Mouse (Mus musculus): ENCODE data around the gene 5830473C10Rik. TPM values are rescaled to one million over a fixed set of nuclear protein-coding genes. Genes with fewer than 3 reads are reported as not detected.
A peak's percentile ranks its signal among the peaks of the same experiment; 100 is the strongest.

The 5830473C10Rik gene
- polyA plus RNA-seq, 1 experiment from 2014 or later = not detected

GRCm38 (mm10) chr5:90627423-90627822 lies 66.5 kb downstream of the 5830473C10Rik start:
- WGBS = 93% methylated on average over 4 of the region's 4 CpGs

GRCm38 (mm10) chr5:90628011-90628410 lies 67.1 kb downstream of the 5830473C10Rik start:
- Histone ChIP-seq H3K27me3 (ENCODE audit: control insufficient read depth, insufficient read depth, low read length) (no peaks in the 10 kb centered on the region), H3K4me3 (ENCODE audit: low read depth, low read length) (no peak overlapping the region), H3K27ac (ENCODE audit: low read depth, low read length) (no peak overlapping the region), H3K9ac (ENCODE audit: low read depth, low read length) (no peak overlapping the region), H3K4me1 (replicated peaks; ENCODE audit: control insufficient read depth, insufficient read depth, low read length) (no peaks in the 10 kb centered on the region), H3K36me3 (ENCODE audit: control insufficient read depth, insufficient read depth, low read length) (no peaks in the 10 kb centered on the region), H3K4me2 (replicated peaks; ENCODE audit: low read depth, low read length) (no peak overlapping the region), H3K9me3 (ENCODE audit: control insufficient read depth, low read length) (no peaks in the 10 kb centered on the region)
- ATAC-seq (ENCODE audit: low FRiP score) (no peak), DNase-seq (ENCODE audit: low spot score) (no peak)
- WGBS = 88% methylated on average over 3 of the region's 3 CpGs

More at GRCm38 (mm10) chr5:90627423-90627822, 66.5 kb downstream of the 5830473C10Rik start:
- H3K27ac ChIP-seq (ENCODE audit: low read depth, low read length) = no peak overlapping the region
- H3K4me2 ChIP-seq (replicated peaks; ENCODE audit: low read depth, low read length) = no peak overlapping the region
- DNase-seq (ENCODE audit: low spot score) = no peak
- ATAC-seq (ENCODE audit: low FRiP score) = no peak
- no peak overlapping the region for H3K4me3 ChIP-seq (ENCODE audit: low read depth, low read length)
- H3K27me3 ChIP-seq (ENCODE audit: control insufficient read depth, insufficient read depth, low read length) = no peaks in the 10 kb centered on the region
- no peaks in the 10 kb centered on the region for H3K4me1 ChIP-seq (replicated peaks; ENCODE audit: control insufficient read depth, insufficient read depth, low read length)
- H3K9me3 ChIP-seq (ENCODE audit: control insufficient read depth, low read length) = no peaks in the 10 kb centered on the region
- no peaks in the 10 kb centered on the region for H3K36me3 ChIP-seq (ENCODE audit: control insufficient read depth, insufficient read depth, low read length)
- H3K9ac ChIP-seq (ENCODE audit: low read depth, low read length) = no peak overlapping the region

GRCm38 (mm10) chr5:90628530-90628929 lies 67.6 kb downstream of the 5830473C10Rik start:
- ATAC-seq (ENCODE audit: low FRiP score) (no peak), DNase-seq (ENCODE audit: low spot score) (no peak)
- H3K27ac ChIP-seq (ENCODE audit: low read depth, low read length) = no peak overlapping the region

GRCm38 (mm10) chr5:90634885-90635284 lies 74.0 kb downstream of the 5830473C10Rik start:
- H3K36me3 ChIP-seq (ENCODE audit: control insufficient read depth, insufficient read depth, low read length) = no peaks in the 10 kb centered on the region
- no peaks in the 10 kb centered on the region for H3K9me3 ChIP-seq (ENCODE audit: control insufficient read depth, low read length)
- no peak for ATAC-seq (ENCODE audit: low FRiP score)
- H3K27ac ChIP-seq (ENCODE audit: low read depth, low read length) = no peak overlapping the region
- H3K27me3 ChIP-seq (ENCODE audit: control insufficient read depth, insufficient read depth, low read length) = no peaks in the 10 kb centered on the region
- H3K9ac ChIP-seq (ENCODE audit: low read depth, low read length) = no peak overlapping the region
- H3K4me1 ChIP-seq (replicated peaks; ENCODE audit: control insufficient read depth, insufficient read depth, low read length) = no peaks in the 10 kb centered on the region
- DNase-seq (ENCODE audit: low spot score) = no peak
- no peak overlapping the region for H3K4me2 ChIP-seq (replicated peaks; ENCODE audit: low read depth, low read length)
- WGBS = 80% methylated on average over 7 of the region's 7 CpGs
- H3K4me3 ChIP-seq (ENCODE audit: low read depth, low read length) = no peak overlapping the region

More at GRCm38 (mm10) chr5:90628530-90628929, 67.6 kb downstream of the 5830473C10Rik start:
- Histone ChIP-seq H3K27me3 (ENCODE audit: control insufficient read depth, insufficient read depth, low read length) (no peaks in the 10 kb centered on the region), H3K9me3 (ENCODE audit: control insufficient read depth, low read length) (no peaks in the 10 kb centered on the region), H3K9ac (ENCODE audit: low read depth, low read length) (no peak overlapping the region), H3K4me1 (replicated peaks; ENCODE audit: control insufficient read depth, insufficient read depth, low read length) (no peaks in the 10 kb centered on the region), H3K4me2 (replicated peaks; ENCODE audit: low read depth, low read length) (no peak overlapping the region), H3K4me3 (ENCODE audit: low read depth, low read length) (no peak overlapping the region), H3K36me3 (ENCODE audit: control insufficient read depth, insufficient read depth, low read length) (no peaks in the 10 kb centered on the region)
- 71% methylated on average over 1 of the region's 1 CpGs for WGBS

GRCm38 (mm10) chr5:90640286-90641217 lies 79.6 kb downstream of the 5830473C10Rik start, which contains the start of gene Rassf6:
TSS of gene Rassf6 (minus strand) at chr5:90640657.
- Histone ChIP-seq H3K4me2 (replicated peaks; ENCODE audit: low read depth, low read length) (peak within 1 kb of the TSS; percentile 56), H3K27ac (ENCODE audit: low read depth, low read length) (no peak within 1 kb of the TSS), H3K27me3 (ENCODE audit: control insufficient read depth, insufficient read depth, low read length) (no peaks in the 10 kb centered on the region), H3K9me3 (ENCODE audit: control insufficient read depth, low read length) (no peaks in the 10 kb centered on the region), H3K4me3 (ENCODE audit: low read depth, low read length) (peak within 1 kb of the TSS; percentile 29), H3K9ac (ENCODE audit: low read depth, low read length) (no peak within 1 kb of the TSS), H3K4me1 (replicated peaks; ENCODE audit: control insufficient read depth, insufficient read depth, low read length) (no peaks in the 10 kb centered on the region), H3K36me3 (ENCODE audit: control insufficient read depth, insufficient read depth, low read length) (no peaks in the 10 kb centered on the region)
- WGBS = 11% methylated on average over 26 of the region's 26 CpGs
- peak; percentile 25 for DNase-seq (ENCODE audit: low spot score)
- ATAC-seq (ENCODE audit: low FRiP score) = peak; percentile 56; the same call in 1 of the 2 replicates

- ATAC-seq (ENCODE audit: low FRiP score) = no peak
- no peak overlapping the region for H3K4me3 ChIP-seq (ENCODE audit: low read depth, low read length)
- no peak overlapping the region for H3K4me2 ChIP-seq (replicated peaks; ENCODE audit: low read depth, low read length)
- no peak overlapping the region for H3K9ac ChIP-seq (ENCODE audit: low read depth, low read length)
- no peak overlapping the region for H3K27ac ChIP-seq (ENCODE audit: low read depth, low read length)
- H3K9me3 ChIP-seq (ENCODE audit: control insufficient read depth, low read length) = no peaks in the 10 kb centered on the region
- 76% methylated on average over 10 of the region's 10 CpGs for WGBS
- DNase-seq (ENCODE audit: low spot score) = no peak
- H3K4me1 ChIP-seq (replicated peaks; ENCODE audit: control insufficient read depth, insufficient read depth, low read length) = no peaks in the 10 kb centered on the region
- no peaks in the 10 kb centered on the region for H3K27me3 ChIP-seq (ENCODE audit: control insufficient read depth, insufficient read depth, low read length)
- H3K36me3 ChIP-seq (ENCODE audit: control insufficient read depth, insufficient read depth, low read length) = no peaks in the 10 kb centered on the region
Observed at GRCm38 (mm10) chr5:90641218-90641610, 80.3 kb downstream of the 5830473C10Rik start.

GRCm38 (mm10) chr5:90645579-90645978 lies 84.7 kb downstream of the 5830473C10Rik start:
- no peak overlapping the region for H3K4me2 ChIP-seq (replicated peaks; ENCODE audit: low read depth, low read length)
- no peaks in the 10 kb centered on the region for H3K27me3 ChIP-seq (ENCODE audit: control insufficient read depth, insufficient read depth, low read length)
- no peak overlapping the region for H3K9ac ChIP-seq (ENCODE audit: low read depth, low read length)
- DNase-seq (ENCODE audit: low spot score) (no peak), ATAC-seq (ENCODE audit: low FRiP score) (no peak)
- no peak overlapping the region for H3K27ac ChIP-seq (ENCODE audit: low read depth, low read length)
- H3K4me1 ChIP-seq (replicated peaks; ENCODE audit: control insufficient read depth, insufficient read depth, low read length) = no peaks in the 10 kb centered on the region
- H3K36me3 ChIP-seq (ENCODE audit: control insufficient read depth, insufficient read depth, low read length) = no peaks in the 10 kb centered on the region
- 88% methylated on average over 3 of the region's 3 CpGs for WGBS
- H3K9me3 ChIP-seq (ENCODE audit: control insufficient read depth, low read length) = no peaks in the 10 kb centered on the region
- no peak overlapping the region for H3K4me3 ChIP-seq (ENCODE audit: low read depth, low read length)

GRCm38 (mm10) chr5:90646398-90646797 lies 85.5 kb downstream of the 5830473C10Rik start:
- WGBS = 91% methylated on average over 5 of the region's 5 CpGs
- DNase-seq (ENCODE audit: low spot score) = no peak
- Histone ChIP-seq H3K36me3 (ENCODE audit: control insufficient read depth, insufficient read depth, low read length) (no peaks in the 10 kb centered on the region), H3K9me3 (ENCODE audit: control insufficient read depth, low read length) (no peaks in the 10 kb centered on the region), H3K4me3 (ENCODE audit: low read depth, low read length) (no peak overlapping the region), H3K4me2 (replicated peaks; ENCODE audit: low read depth, low read length) (no peak overlapping the region), H3K4me1 (replicated peaks; ENCODE audit: control insufficient read depth, insufficient read depth, low read length) (no peaks in the 10 kb centered on the region), H3K27me3 (ENCODE audit: control insufficient read depth, insufficient read depth, low read length) (no peaks in the 10 kb centered on the region), H3K27ac (ENCODE audit: low read depth, low read length) (no peak overlapping the region), H3K9ac (ENCODE audit: low read depth, low read length) (no peak overlapping the region)
- no peak for ATAC-seq (ENCODE audit: low FRiP score)
